Mouse (Mus musculus) CH12.LX (cell line): ENCODE measurements at regions not wholly inside any gene's neighbourhood (a gene's known extent, or its start where the extent isn't known, plus 50 kb on each side); places are given as distances from the start of the nearest gene placed in this dataset.

Source experiments
- DNase-seq: peaks from one replicate; pipeline ENCODE4 v3.0.0-alpha.2; 2013; ENCODE audit errors: extremely low read depth
- H3K27ac ChIP-seq: 2 replicates; pipeline ENCODE4 v1.5.1; 2012; ENCODE audit warnings: low read depth, mild to moderate bottlenecking, control low read depth, moderate library complexity; ENCODE audit not compliant: insufficient read depth
- H3K27me3 ChIP-seq: replicated peaks from 2 replicates; pipeline ENCODE3; 2012; ENCODE audit warnings: inconsistent platforms
- H3K36me3 ChIP-seq, 2 experiments: replicated peaks in 1 of 2; 2 replicates each; pipeline versions ENCODE3 to v1.6.1; 2012; ENCODE audit warnings: inconsistent platforms in 1 of 2, low read length in 1 of 2, mild to moderate bottlenecking in 1 of 2, mixed read lengths in 1 of 2, moderate library complexity in 1 of 2; ENCODE audit not compliant: control insufficient read depth in 1 of 2, insufficient read depth in 1 of 2
- H3K4me1 ChIP-seq, 2 experiments: 2 replicates each; pipeline ENCODE4 v1.6.1; 2012; ENCODE audit warnings: inconsistent platforms in 1 of 2, moderate library complexity in 1 of 2; ENCODE audit not compliant: insufficient read depth in 2 of 2, control insufficient read depth in 1 of 2
- H3K4me2 ChIP-seq: 2 replicates; pipeline ENCODE4 v1.6.1; 2012; ENCODE audit warnings: low read depth, mild to moderate bottlenecking, control low read depth; ENCODE audit not compliant: poor library complexity, insufficient read depth, severe bottlenecking
- H3K4me3 ChIP-seq, 3 experiments: fragments of 150-350 bp in 1 of 3; sonication (generic) in 1 of 3; replicated peaks in 1 of 3; 2 replicates each; pipeline versions ENCODE3 to v1.5.1; 2011 to 2012; ENCODE audit warnings: low read depth in 2 of 3, low read length in 2 of 3, mild to moderate bottlenecking in 2 of 3, moderate library complexity in 2 of 3, control low read depth in 1 of 3, improper control_type of control experiment in 1 of 3, inconsistent platforms in 1 of 3, mixed read lengths in 1 of 3; ENCODE audit not compliant: poor library complexity in 1 of 3
- H3K79me2 ChIP-seq: replicated peaks from 2 replicates; pipeline ENCODE4 v1.6.1; 2012; ENCODE audit warnings: mild to moderate bottlenecking, moderate library complexity; ENCODE audit not compliant: control insufficient read depth, poor library complexity, insufficient read depth, severe bottlenecking; ENCODE audit errors: extremely low read depth
- H3K9ac ChIP-seq: 2 replicates; pipeline ENCODE4 v1.6.1; 2012; ENCODE audit warnings: low read depth, mild to moderate bottlenecking, control low read depth, moderate library complexity; ENCODE audit not compliant: insufficient read depth
- H3K9me3 ChIP-seq: replicated peaks from 2 replicates; pipeline ENCODE3; 2012; ENCODE audit warnings: low read length, inconsistent platforms, mixed read lengths
- BHLHE40 ChIP-seq: IDR thresholded peaks from 2 replicates; pipeline ENCODE4 v1.6.1; 2011; ENCODE audit warnings: mild to moderate bottlenecking, low read depth, low read length, improper control_type of control experiment
- CHD2 ChIP-seq: IDR thresholded peaks from 2 replicates; pipeline ENCODE4 v1.6.1; 2011; ENCODE audit warnings: low read length, improper control_type of control experiment
- CTCF ChIP-seq, 2 experiments: IDR thresholded peaks in 1 of 2; conservative IDR thresholded peaks in 1 of 2; 2 replicates each; pipeline ENCODE4 v1.5.1; 2011 to 2012; ENCODE audit warnings: low read depth in 2 of 2, low read length in 2 of 2, improper control_type of control experiment in 1 of 2, inconsistent platforms in 1 of 2, mild to moderate bottlenecking in 1 of 2, moderate library complexity in 1 of 2
- E2F4 ChIP-seq: IDR thresholded peaks from 2 replicates; pipeline ENCODE4 v1.6.1; 2011; ENCODE audit warnings: low read depth, low read length, improper control_type of control experiment; ENCODE audit not compliant: insufficient replicate concordance
- ELF1 ChIP-seq: IDR thresholded peaks from 2 replicates; pipeline ENCODE4 v1.6.1; 2014; ENCODE audit warnings: low read depth, mild to moderate bottlenecking, inconsistent platforms, low read length, improper control_type of control experiment
- ETS1 ChIP-seq: conservative IDR thresholded peaks from 2 replicates; pipeline ENCODE4 v1.6.1; 2012; ENCODE audit warnings: low read depth, mild to moderate bottlenecking, inconsistent platforms, low read length, improper control_type of control experiment, moderate library complexity
- GABPA ChIP-seq: IDR thresholded peaks from 2 replicates; pipeline ENCODE4 v1.6.1; 2012; ENCODE audit warnings: low read depth, low read length, improper control_type of control experiment, inconsistent platforms; ENCODE audit not compliant: insufficient replicate concordance
- HCFC1 ChIP-seq: IDR thresholded peaks from 2 replicates; pipeline ENCODE4 v1.6.1; 2012; ENCODE audit warnings: low read depth, mild to moderate bottlenecking, inconsistent platforms, low read length, improper control_type of control experiment
- IRF4 ChIP-seq: IDR thresholded peaks from 2 replicates; pipeline ENCODE4 v1.6.1; 2014; ENCODE audit warnings: low read depth, mild to moderate bottlenecking, inconsistent platforms, low read length, improper control_type of control experiment
- JUND ChIP-seq: conservative IDR thresholded peaks from 2 replicates; pipeline ENCODE4 v1.6.1; 2011; ENCODE audit warnings: low read depth, low read length, improper control_type of control experiment
- KAT2A ChIP-seq: IDR thresholded peaks from 2 replicates; pipeline ENCODE4 v1.6.1; 2012; ENCODE audit warnings: low read length, improper control_type of control experiment, inconsistent platforms; ENCODE audit not compliant: insufficient replicate concordance
- MAFK ChIP-seq: IDR thresholded peaks from 2 replicates; pipeline ENCODE4 v1.6.1; 2011; ENCODE audit warnings: low read length, improper control_type of control experiment; ENCODE audit not compliant: insufficient replicate concordance
- MAZ ChIP-seq: IDR thresholded peaks from 2 replicates; pipeline ENCODE4 v1.6.1; 2012; ENCODE audit warnings: low read depth, mild to moderate bottlenecking, inconsistent platforms, low read length, improper control_type of control experiment, moderate library complexity
- MXI1 ChIP-seq: IDR thresholded peaks from 2 replicates; pipeline ENCODE4 v1.6.1; 2011; ENCODE audit warnings: mild to moderate bottlenecking, low read depth, low read length, improper control_type of control experiment
- MYC ChIP-seq: IDR thresholded peaks from 2 replicates; pipeline ENCODE4 v1.6.1; 2011; ENCODE audit warnings: low read depth, mild to moderate bottlenecking, improper control_type of control experiment, low read length
- NELFE ChIP-seq: IDR thresholded peaks from 2 replicates; pipeline ENCODE4 v1.6.1; 2011; ENCODE audit warnings: low read depth, low read length, improper control_type of control experiment
- PAX5 ChIP-seq: IDR thresholded peaks from 2 replicates; pipeline ENCODE4 v1.6.1; 2012; ENCODE audit warnings: low read length, inconsistent platforms, mixed read lengths
- POLR2A ChIP-seq: IDR thresholded peaks from 2 replicates; pipeline ENCODE4 v1.6.1; 2011; ENCODE audit warnings: low read depth, mild to moderate bottlenecking, improper control_type of control experiment, low read length
- POLR2AphosphoS2 ChIP-seq: IDR thresholded peaks from 2 replicates; pipeline ENCODE4 v1.6.1; 2011; ENCODE audit warnings: low read depth, low read length, improper control_type of control experiment
- RCOR1 ChIP-seq: conservative IDR thresholded peaks from 2 replicates; pipeline ENCODE4 v1.6.1; 2012; ENCODE audit warnings: low read depth, mild to moderate bottlenecking, inconsistent platforms, low read length, improper control_type of control experiment
- SIN3A ChIP-seq: IDR thresholded peaks from 2 replicates; pipeline ENCODE4 v1.6.1; 2012; ENCODE audit warnings: low read length, improper control_type of control experiment, inconsistent platforms
- SMC3 ChIP-seq: IDR thresholded peaks from 2 replicates; pipeline ENCODE4 v1.6.1; 2011; ENCODE audit warnings: low read depth, low read length, improper control_type of control experiment
- TBP ChIP-seq: conservative IDR thresholded peaks from 2 replicates; pipeline ENCODE4 v1.6.1; 2011; ENCODE audit warnings: low read depth, low read length, improper control_type of control experiment
- UBTF ChIP-seq: IDR thresholded peaks from 2 replicates; pipeline ENCODE4 v1.6.1; 2012; ENCODE audit warnings: low read depth, mild to moderate bottlenecking, inconsistent platforms, low read length, improper control_type of control experiment, moderate library complexity
- USF1 ChIP-seq: IDR thresholded peaks from 2 replicates; pipeline ENCODE4 v1.6.1; 2014; ENCODE audit warnings: low read depth, mild to moderate bottlenecking, inconsistent platforms, low read length, improper control_type of control experiment
- USF2 ChIP-seq: conservative IDR thresholded peaks from 2 replicates; pipeline ENCODE4 v1.6.1; 2011; ENCODE audit warnings: low read depth, low read length, improper control_type of control experiment
- ZKSCAN1 ChIP-seq: IDR thresholded peaks from 2 replicates; pipeline ENCODE4 v1.6.1; 2012; ENCODE audit warnings: low read depth, inconsistent platforms, low read length, improper control_type of control experiment, borderline replicate concordance
- ZMIZ1 ChIP-seq: IDR thresholded peaks from 2 replicates; pipeline ENCODE4 v1.6.1; 2012; ENCODE audit warnings: low read depth, mild to moderate bottlenecking, inconsistent platforms, low read length, improper control_type of control experiment
- ZNF384 ChIP-seq: IDR thresholded peaks from 2 replicates; pipeline ENCODE4 v1.6.1; 2012; ENCODE audit warnings: low read depth, low read length, improper control_type of control experiment, inconsistent platforms
- dilution Hi-C: fragments of 300-500 bp; cut with MboI; formaldehyde crosslinking; loops from 2 replicates; pipeline ENCODE4 v1.14.3; 2020; ENCODE audit warnings: low sequenced_read_pairs; ENCODE audit not compliant: extremely low pct_unique_long_range_greater_than_20kb, extremely low pct_ligation_motif_present
- in situ Hi-C: fragments of 300-500 bp; cut with MboI; formaldehyde crosslinking; loops from 3 replicates; pipeline ENCODE4 v1.14.3; 2019; ENCODE audit warnings: low sequenced_read_pairs, low pct_ligation_motif_present, low pct_unique_long_range_greater_than_20kb, mixed read lengths

- no peaks in the 10 kb centered on the region for H3K79me2 ChIP-seq
- H3K27me3 ChIP-seq = no peaks in the 10 kb centered on the region
- in situ Hi-C loops (no loop called here), dilution Hi-C loops (no loop called here)
- no peak overlapping the region for H3K9ac ChIP-seq
- no peak overlapping the region for H3K27ac ChIP-seq
- TF ChIP-seq MAZ (no peak), ZMIZ1 (no peak), KAT2A (no peak), MAFK (no peak), JUND (no peak), USF2 (no peak), POLR2AphosphoS2 (no peak), ZNF384 (no peak), PAX5 (no peak), TBP (no peak), MYC (no peak), CHD2 (no peak), GABPA (no peak), HCFC1 (no peak), ELF1 (no peak), SMC3 (no peak), RCOR1 (no peak), SIN3A (no peak), E2F4 (no peak), ETS1 (no peak)
- no peak for DNase-seq
- no peaks in the 10 kb centered on the region for H3K9me3 ChIP-seq
- H3K4me2 ChIP-seq = no peak overlapping the region
- H3K4me3 ChIP-seq = no peak overlapping the region
- peaks cover 0 to 8% of the 10 kb centered on the region in 2 experiments; a peak in 1 of 4 replicates for H3K4me1 ChIP-seq
- H3K36me3 ChIP-seq = no peaks in the 10 kb centered on the region
Observed at GRCm38 (mm10) chr12:12547477-12547876, 285.5 kb downstream of the Fam49a start.

GRCm38 (mm10) chr12:12546372-12547031 is 284.6 kb downstream of the Fam49a start:
- no peak overlapping the region for H3K27ac ChIP-seq
- TF ChIP-seq E2F4 (no peak), ZKSCAN1 (no peak), UBTF (no peak), POLR2A (no peak), ZMIZ1 (no peak), HCFC1 (no peak), CTCF (conservative IDR thresholded peaks at IDR 0.05 in 1 of 2, IDR thresholded peaks at IDR 0.05 in 1 of 2; ENCODE audit: low read depth in 2 of 2, low read length in 2 of 2) (no peak), USF2 (no peak), NELFE (no peak), MXI1 (no peak), ETS1 (no peak), JUND (no peak), PAX5 (no peak), BHLHE40 (no peak), MAFK (no peak), TBP (no peak), ELF1 (no peak), SMC3 (no peak), USF1 (no peak), IRF4 (no peak)
- dilution Hi-C loops = no loop called here
- in situ Hi-C loops = no loop called here
- H3K79me2 ChIP-seq = no peaks in the 10 kb centered on the region
- no peaks in the 10 kb centered on the region for H3K9me3 ChIP-seq
- H3K27me3 ChIP-seq = no peaks in the 10 kb centered on the region
- H3K4me3 ChIP-seq = no peak overlapping the region
- no peak overlapping the region for H3K9ac ChIP-seq
- no peak overlapping the region for H3K4me2 ChIP-seq
- no peaks in the 10 kb centered on the region for H3K36me3 ChIP-seq
- peaks cover 0 to 8% of the 10 kb centered on the region in 2 experiments; a peak in 1 of 4 replicates for H3K4me1 ChIP-seq
- peak; percentile 11 for DNase-seq
